Mouse (Mus musculus): ENCODE measurements around the gene Dop1b. TPM values are rescaled to one million over a fixed set of nuclear protein-coding genes. Genes with fewer than 3 reads are reported as not detected.

Gene Dop1b
- polyA plus RNA-seq, 1 experiment from 2014 or later: 31.0 TPM

DNA sequence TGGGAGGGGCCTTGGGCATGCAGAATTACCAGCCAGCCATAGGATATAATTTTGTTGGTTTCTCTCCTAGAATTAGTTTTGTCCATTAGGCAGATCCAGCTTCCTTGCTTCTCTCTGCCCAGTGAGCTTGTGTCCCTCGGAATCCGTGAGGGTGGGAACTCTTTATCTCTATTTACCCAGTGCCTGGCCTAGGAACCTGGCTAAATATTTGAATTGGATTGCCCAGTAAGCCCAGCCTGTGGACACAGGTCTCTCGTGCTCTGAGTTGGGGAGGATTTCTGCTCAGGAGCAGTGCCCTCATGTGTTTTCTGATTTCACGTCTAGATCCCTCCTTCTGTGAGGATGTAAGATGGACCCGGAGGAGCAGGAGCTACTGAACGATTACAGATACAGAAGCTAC is 4.1 kb downstream of the Dop1b start:
- Histone ChIP-seq H3K4me1 (replicated peaks) (peaks cover 36% of the 10 kb centered on the region), H3K27ac (no peak overlapping the region), H3K4me2 (no peak overlapping the region), H3K27me3 (no peaks in the 10 kb centered on the region), H3K9me3 (no peaks in the 10 kb centered on the region), H3K36me3 (peaks cover 21% of the 10 kb centered on the region; the same call in 1 of the 2 replicates), H3K4me3 (no peak overlapping the region), H3K9ac (no peak overlapping the region)
- ATAC-seq (ENCODE audit: low FRiP score): no peak
- WGBS: 92% methylated on average over 6 of the region's 6 CpGs

GRCm38 (mm10) chr16:93717299-93717703 is 5.6 kb downstream of the Dop1b start:
- ATAC-seq (ENCODE audit: low FRiP score): 0 out of 2 replicates have a peak, but pooled peaks have one; percentile 25
- Histone ChIP-seq H3K4me2 (no peak overlapping the region), H3K27ac (peak overlapping the region; percentile 48), H3K27me3 (no peaks in the 10 kb centered on the region), H3K36me3 (peaks cover 21% of the 10 kb centered on the region; the same call in 1 of the 2 replicates), H3K4me1 (replicated peaks) (peaks cover 37% of the 10 kb centered on the region), H3K9ac (0 out of 2 replicates have a peak overlapping the region, but pooled peaks have one; percentile 24), H3K9me3 (no peaks in the 10 kb centered on the region), H3K4me3 (no peak overlapping the region)
- 11% methylated on average over 5 of the region's 5 CpGs for WGBS

DNA sequence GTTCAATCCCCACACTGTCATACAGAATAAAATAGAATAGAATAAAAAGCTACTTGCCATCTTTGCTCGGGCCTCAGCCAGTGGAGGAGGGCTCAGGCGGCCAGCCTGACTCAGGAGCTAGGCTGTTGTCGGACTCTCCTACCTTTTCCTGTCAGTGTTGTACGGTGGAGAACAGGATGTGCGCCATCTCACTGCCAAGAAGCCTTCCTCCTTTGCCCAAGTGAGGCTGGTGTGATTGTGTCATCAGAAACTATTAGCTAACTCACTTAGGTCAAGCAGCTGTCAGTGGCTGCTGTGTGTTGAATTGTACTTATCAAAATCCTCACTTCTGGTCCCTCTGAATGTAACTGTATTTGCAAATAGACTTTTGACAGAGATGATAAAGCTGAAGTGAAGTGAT is 10.1 kb downstream of the Dop1b start:
- ATAC-seq (ENCODE audit: low FRiP score): no peak
- Histone ChIP-seq H3K4me1 (replicated peaks) (peaks cover 23% of the 10 kb centered on the region), H3K4me2 (no peak overlapping the region), H3K4me3 (no peak overlapping the region), H3K27me3 (no peaks in the 10 kb centered on the region), H3K9me3 (no peaks in the 10 kb centered on the region), H3K36me3 (peaks cover 33% of the 10 kb centered on the region), H3K9ac (no peak overlapping the region), H3K27ac (peak overlapping the region; percentile 9; the same call in 1 of the 2 replicates)
- 87% methylated on average over 5 of the region's 5 CpGs for WGBS

DNA sequence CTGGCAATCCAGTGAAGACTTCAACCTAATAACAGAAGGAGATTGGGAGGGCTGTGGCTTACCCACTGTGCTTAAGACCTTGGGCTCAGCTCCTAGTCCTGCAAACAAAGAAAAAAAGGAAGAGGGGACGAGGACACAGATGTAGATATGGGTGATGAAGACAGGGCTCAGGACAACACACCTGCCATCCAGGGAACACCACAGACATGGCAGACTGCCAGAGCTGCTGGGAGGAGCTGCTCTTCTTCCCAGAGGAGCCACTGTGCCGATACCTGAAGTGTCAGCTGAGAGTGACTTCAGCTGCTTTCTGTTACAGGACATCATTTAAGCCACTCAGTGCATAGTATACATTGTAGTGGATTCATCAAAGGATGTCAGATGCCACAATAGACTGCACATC is 10.8 kb downstream of the Dop1b start:
- H3K27ac ChIP-seq: peak overlapping the region; percentile 9; the same call in 1 of the 2 replicates
- H3K4me2 ChIP-seq: no peak overlapping the region
- WGBS: 58% methylated on average over 2 of the region's 2 CpGs
- peak overlapping the region; percentile 13; the same call in 1 of the 2 replicates for H3K9ac ChIP-seq
- ATAC-seq (ENCODE audit: low FRiP score): no peak
- no peaks in the 10 kb centered on the region for H3K9me3 ChIP-seq
- no peak overlapping the region for H3K4me3 ChIP-seq
- H3K4me1 ChIP-seq (replicated peaks): peaks cover 16% of the 10 kb centered on the region
- no peaks in the 10 kb centered on the region for H3K27me3 ChIP-seq
- peaks cover 28% of the 10 kb centered on the region for H3K36me3 ChIP-seq

DNA sequence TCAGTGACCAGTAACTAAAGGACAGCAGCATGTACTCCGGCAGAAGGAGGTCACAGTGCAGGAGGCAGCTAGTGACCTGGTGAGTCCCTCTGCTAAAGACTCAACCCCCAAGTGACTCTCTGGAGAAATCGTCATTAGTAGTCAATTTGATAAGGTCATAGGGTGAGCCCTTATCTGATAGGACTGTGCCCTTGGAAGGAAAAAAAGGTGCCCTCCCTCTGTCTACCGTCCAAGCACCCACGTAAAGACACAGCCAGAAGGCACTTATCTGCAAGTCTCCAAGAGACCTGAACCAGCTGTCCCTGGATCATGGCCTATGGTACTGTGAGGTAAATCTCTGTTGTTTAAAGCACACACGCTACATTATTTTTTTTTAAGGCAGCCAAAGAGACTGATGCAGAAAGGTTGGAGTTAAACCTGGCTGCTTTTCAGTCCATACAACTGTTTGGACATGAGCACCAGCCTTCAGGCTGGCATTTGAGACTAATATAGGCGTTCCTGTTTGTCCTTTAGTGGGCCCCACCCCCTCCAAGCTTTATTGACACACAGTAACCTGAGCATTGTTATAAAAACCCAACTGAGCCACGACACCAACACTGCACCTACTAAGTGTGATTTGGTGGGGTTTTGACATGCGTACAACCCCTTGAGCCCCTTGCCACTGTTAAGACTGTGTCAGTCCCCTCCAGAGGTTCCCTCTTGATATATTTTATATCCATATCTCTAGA is 13.9 kb downstream of the Dop1b start:
- H3K4me2 ChIP-seq: no peak overlapping the region
- peaks cover 31% of the 10 kb centered on the region for H3K36me3 ChIP-seq
- ATAC-seq (ENCODE audit: low FRiP score): no peak
- no peak overlapping the region for H3K4me3 ChIP-seq
- WGBS: 78% methylated on average over 8 of the region's 8 CpGs
- no peaks in the 10 kb centered on the region for H3K9me3 ChIP-seq
- H3K27ac ChIP-seq: no peak overlapping the region
- no peaks in the 10 kb centered on the region for H3K27me3 ChIP-seq
- H3K4me1 ChIP-seq (replicated peaks): peaks cover 11% of the 10 kb centered on the region
- no peak overlapping the region for H3K9ac ChIP-seq

DNA sequence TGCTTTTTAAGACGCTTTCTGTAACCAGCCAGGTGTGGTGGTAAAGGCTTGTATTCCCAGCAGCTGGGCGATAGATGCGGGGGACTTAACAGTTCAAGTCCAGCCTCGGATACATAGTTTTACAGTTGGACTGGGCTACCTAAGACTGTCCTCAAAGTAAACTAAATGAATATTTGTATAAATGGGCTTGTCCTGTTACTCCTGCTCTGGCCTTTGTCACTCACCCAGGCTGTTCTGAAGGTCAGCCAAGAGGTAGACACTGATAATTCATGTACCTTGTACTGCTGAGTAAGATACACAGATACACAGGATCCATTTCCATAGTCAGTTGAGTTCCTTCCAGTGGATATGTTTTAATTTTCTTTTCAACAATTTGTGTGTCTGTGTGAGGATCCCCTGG is 14.5 kb downstream of the Dop1b start:
- H3K9ac ChIP-seq: no peak overlapping the region
- H3K4me3 ChIP-seq: no peak overlapping the region
- peaks cover 35% of the 10 kb centered on the region for H3K36me3 ChIP-seq
- H3K27me3 ChIP-seq: no peaks in the 10 kb centered on the region
- no peaks in the 10 kb centered on the region for H3K9me3 ChIP-seq
- peaks cover 11% of the 10 kb centered on the region for H3K4me1 ChIP-seq (replicated peaks)
- no peak overlapping the region for H3K27ac ChIP-seq
- H3K4me2 ChIP-seq: no peak overlapping the region
- WGBS: 94% methylated on average over 4 of the region's 4 CpGs
- no peak for ATAC-seq (ENCODE audit: low FRiP score)

- Histone ChIP-seq H3K4me2 (no peak overlapping the region), H3K27me3 (no peaks in the 10 kb centered on the region), H3K27ac (no peak overlapping the region), H3K9ac (no peak overlapping the region), H3K4me1 (replicated peaks) (peaks cover 6% of the 10 kb centered on the region; the same call in 1 of the 2 replicates), H3K9me3 (no peaks in the 10 kb centered on the region), H3K4me3 (no peak overlapping the region), H3K36me3 (peaks cover 55% of the 10 kb centered on the region)
- 78% methylated on average over 9 of the region's 9 CpGs for WGBS
- no peak for ATAC-seq (ENCODE audit: low FRiP score)
Measured at GRCm38 (mm10) chr16:93728676-93729075, 17.0 kb downstream of the Dop1b start.

GRCm38 (mm10) chr16:93729801-93730721 is 18.4 kb downstream of the Dop1b start:
- Histone ChIP-seq H3K36me3 (peaks cover 54% of the 10 kb centered on the region), H3K27ac (0 out of 2 replicates have a peak overlapping the region, but pooled peaks have one; percentile 8), H3K27me3 (no peaks in the 10 kb centered on the region), H3K4me2 (no peak overlapping the region), H3K9me3 (no peaks in the 10 kb centered on the region), H3K4me1 (replicated peaks) (peaks cover 9% of the 10 kb centered on the region; the same call in 1 of the 2 replicates), H3K4me3 (no peak overlapping the region), H3K9ac (no peak overlapping the region; the same call in 1 of the 2 replicates)
- ATAC-seq (ENCODE audit: low FRiP score): no peak
- 78% methylated on average over 23 of the region's 23 CpGs for WGBS

DNA sequence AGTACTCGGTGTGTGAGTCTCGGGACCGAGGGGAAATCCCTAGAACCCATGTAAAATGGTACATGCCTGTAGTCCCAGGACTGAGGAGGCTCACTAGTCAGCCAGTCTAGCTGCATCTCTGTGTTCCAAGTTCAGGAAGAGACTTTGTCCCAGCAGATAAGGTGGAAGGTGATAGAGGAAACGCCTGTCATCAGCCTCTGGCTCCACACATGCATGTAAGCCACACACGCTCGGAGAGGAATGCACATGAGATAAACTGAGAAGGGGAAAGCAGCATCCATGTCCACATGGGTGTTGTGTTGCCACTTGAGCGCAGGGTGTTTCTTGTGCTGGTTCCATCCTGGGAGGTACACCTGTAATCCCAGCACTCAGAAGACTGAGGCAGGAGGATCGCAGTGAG is 19.6 kb downstream of the Dop1b start:
- Histone ChIP-seq H3K9me3 (no peaks in the 10 kb centered on the region), H3K9ac (no peak overlapping the region), H3K27me3 (no peaks in the 10 kb centered on the region), H3K4me2 (no peak overlapping the region), H3K4me1 (replicated peaks) (peaks cover 9% of the 10 kb centered on the region; the same call in 1 of the 2 replicates), H3K4me3 (no peak overlapping the region), H3K36me3 (peaks cover 53% of the 10 kb centered on the region), H3K27ac (no peak overlapping the region)
- ATAC-seq (ENCODE audit: low FRiP score): no peak
- 91% methylated on average over 8 of the region's 8 CpGs for WGBS

- Histone ChIP-seq H3K27ac (no peak overlapping the region), H3K4me1 (replicated peaks) (peaks cover 9% of the 10 kb centered on the region; the same call in 1 of the 2 replicates), H3K4me3 (no peak overlapping the region), H3K9ac (no peak overlapping the region), H3K4me2 (no peak overlapping the region), H3K27me3 (no peaks in the 10 kb centered on the region), H3K9me3 (no peaks in the 10 kb centered on the region), H3K36me3 (peaks cover 58% of the 10 kb centered on the region)
- ATAC-seq (ENCODE audit: low FRiP score): no peak
- WGBS: 77% methylated on average over 18 of the region's 18 CpGs
Measured at GRCm38 (mm10) chr16:93732875-93733569, 21.3 kb downstream of the Dop1b start.

- Histone ChIP-seq H3K9me3 (no peaks in the 10 kb centered on the region), H3K36me3 (peaks cover 69% of the 10 kb centered on the region), H3K4me2 (no peak overlapping the region), H3K27me3 (no peaks in the 10 kb centered on the region), H3K4me3 (no peak overlapping the region), H3K27ac (no peak overlapping the region), H3K9ac (no peak overlapping the region), H3K4me1 (replicated peaks) (no peaks in the 10 kb centered on the region)
- no peak for ATAC-seq (ENCODE audit: low FRiP score)
- WGBS: 90% methylated on average over 11 of the region's 11 CpGs
Measured at GRCm38 (mm10) chr16:93739251-93739650, 27.5 kb downstream of the Dop1b start.

DNA sequence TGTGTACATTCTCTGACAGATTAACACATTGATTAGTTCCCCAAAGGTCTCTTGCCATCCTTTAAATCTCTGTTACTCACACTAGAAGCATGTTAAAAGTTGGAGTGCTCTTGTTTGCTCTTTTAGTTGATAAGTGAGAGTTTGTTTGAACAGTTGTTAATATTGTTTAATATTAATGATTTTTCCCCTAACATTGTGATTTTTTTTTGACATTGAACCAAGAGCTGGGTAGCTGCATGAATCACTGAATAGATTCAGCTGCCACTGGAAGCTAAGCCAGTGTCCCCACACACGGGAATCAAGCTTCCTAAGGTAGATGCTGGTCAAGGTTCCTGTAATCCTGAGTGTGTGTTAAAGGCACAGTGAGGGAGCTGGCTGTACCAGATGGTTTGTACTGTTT is 31.2 kb downstream of the Dop1b start:
- Histone ChIP-seq H3K36me3 (peaks cover 62% of the 10 kb centered on the region), H3K9ac (no peak overlapping the region), H3K27ac (no peak overlapping the region)

More for the DNA sequence above, 31.2 kb downstream of the Dop1b start:
- Histone ChIP-seq H3K4me2 (no peak overlapping the region), H3K27me3 (no peaks in the 10 kb centered on the region), H3K4me3 (no peak overlapping the region), H3K4me1 (replicated peaks) (no peaks in the 10 kb centered on the region), H3K9me3 (no peaks in the 10 kb centered on the region)
- WGBS: 74% methylated on average over 1 of the region's 1 CpGs
- ATAC-seq (ENCODE audit: low FRiP score): no peak
